Mouse (Mus musculus): ENCODE measurements around the gene Klra10.
"Not testable (repeated sequence)": the region's sequence is repeated elsewhere in the genome, so short reads cannot be mapped to it uniquely, and the experiment has no call there.

Klra10 gene

DNA sequence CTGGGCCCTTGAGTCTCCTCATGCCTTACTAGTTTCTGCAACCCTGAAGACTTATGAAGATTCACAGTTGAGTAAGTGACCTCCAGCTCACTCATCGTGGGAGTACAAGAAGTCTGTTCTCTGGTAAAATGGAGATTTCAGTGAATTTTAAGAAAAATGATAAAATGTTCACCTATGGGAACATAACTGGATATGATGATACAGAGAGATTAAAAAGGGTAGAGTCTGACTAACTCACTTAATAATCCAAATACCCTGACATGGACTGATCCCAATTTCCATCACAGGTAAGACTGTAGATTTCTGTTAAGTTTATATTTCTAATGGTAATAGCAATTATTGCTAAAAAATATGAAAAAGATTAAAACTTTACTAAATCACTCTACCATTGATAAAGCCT, at the start of gene Klra10:
TSS of gene Klra10 (minus strand) at position 101 of the 400 bp plus-strand sequence.
- not testable (repeated sequence) for DNase-seq (ENCODE audit: low spot score)

DNA sequence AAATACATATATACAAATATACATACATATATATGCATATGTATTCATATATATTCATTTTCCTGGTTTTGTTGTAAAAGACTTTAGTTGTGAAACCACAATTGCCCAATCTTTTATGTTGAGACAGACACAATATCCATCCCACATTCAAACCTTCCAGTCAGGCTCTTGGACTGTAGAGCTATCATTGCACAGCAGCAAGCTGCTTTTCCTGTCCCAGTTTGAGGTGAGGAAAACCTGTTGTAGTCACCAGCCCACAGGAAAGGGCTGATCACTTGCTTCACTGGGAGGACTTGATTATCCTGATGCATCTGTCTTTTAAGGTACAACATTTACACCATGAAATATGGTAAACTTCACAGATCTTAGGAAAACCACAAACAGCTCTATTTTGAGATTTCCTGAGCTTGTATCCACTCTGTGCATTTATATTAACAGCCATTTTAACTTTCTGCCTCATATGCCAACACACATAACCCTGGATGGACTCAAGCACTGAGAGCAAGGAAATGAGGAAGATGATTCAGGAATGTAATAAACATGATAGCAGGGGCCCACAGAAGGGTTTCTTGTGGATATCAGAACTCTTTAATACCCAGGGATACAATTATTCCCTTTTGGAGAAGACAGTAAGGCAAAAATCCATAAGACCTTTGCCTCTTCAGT, 6.4 kb upstream of the Klra10 start:
- no peak for DNase-seq (ENCODE audit: low spot score)

DNA sequence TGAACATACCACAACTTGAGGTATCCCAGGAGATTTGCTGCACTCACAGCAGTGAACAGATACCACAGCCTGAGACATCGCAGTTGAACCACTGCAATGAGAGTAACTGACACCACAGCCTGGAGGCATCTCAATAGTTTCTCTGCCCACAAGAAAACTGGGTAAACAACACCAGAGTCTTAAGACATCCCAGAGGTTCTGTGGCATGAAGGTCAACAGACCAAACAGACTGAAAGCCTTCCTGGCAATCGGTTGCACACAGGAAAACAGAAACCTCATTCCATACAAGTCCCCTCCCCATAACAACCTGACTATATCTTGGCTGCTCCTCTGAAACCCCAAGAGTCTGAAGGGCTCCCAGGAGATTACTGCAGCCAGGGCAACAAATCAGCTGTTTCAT, 26.4 kb downstream of the Klra10 start:
- no peak for DNase-seq (ENCODE audit: low spot score)

DNA sequence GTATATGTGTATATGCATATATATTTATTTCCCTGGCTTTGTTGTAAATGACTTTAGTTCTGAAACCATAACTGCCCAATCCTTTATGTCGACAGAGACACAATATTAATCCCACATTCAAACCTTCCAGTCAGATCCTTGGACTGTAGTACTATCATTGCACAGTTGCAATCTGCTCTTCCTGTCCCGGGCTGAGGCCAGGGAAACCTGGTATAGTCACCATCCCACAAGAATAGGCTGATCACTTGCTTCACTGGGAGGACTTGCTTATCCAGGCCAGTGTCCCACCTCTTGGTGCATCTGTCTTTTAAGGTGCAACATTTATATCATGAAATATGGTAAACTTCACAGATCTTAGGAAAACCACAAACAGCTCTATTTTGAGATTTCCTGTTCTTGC, 44.2 kb downstream of the Klra10 start:
- no peak for DNase-seq (ENCODE audit: low spot score)

DNA sequence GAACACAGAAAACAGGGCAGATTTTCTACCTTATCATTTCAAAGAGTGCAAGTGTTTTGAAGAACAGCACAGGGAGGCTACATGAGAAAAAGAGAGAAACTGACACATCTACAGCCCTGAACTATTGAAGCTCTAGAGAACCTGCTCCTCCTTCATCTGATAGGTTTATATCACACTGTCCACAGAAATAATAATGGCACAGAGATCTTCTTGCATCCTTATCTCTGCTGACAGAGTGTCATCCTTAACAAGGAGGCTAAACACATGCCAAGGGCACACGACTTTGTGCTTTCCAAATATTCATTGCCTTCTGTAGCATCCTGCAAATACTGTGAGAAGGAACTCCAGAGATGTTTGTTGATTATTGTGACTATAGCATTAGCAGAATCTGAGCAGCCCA, 45.1 kb downstream of the Klra10 start:
- DNase-seq (ENCODE audit: low spot score), result no peak

DNA sequence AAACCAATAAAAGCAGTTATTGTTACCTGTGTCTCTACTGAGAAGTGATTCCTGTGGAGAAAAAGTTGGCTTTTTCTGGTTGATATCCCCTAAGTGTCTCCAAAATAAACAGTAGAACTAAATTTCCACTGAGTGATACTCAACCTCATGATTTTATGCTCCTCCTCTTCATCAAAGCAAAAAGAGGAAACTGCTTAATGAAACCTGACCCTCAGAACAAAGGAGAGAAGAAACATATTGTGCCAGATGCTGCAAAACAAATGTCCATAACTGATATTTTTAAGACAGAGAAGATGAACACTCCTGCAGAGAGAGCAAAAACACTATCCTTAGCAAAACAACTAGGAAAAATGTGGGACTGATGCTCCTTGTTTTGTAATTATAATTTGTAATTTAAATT, 48.5 kb downstream of the Klra10 start, which contains the start of gene Klra7:
TSS of gene Klra7 (minus strand) at position 101 of the 400 bp plus-strand sequence.
- DNase-seq (ENCODE audit: low spot score), result no peak
